Mouse (Mus musculus) erythroblast, embryonic 14.5 days (primary cell): Measurements from ENCODE around the gene Nfic. TPM values are rescaled to one million over a fixed set of nuclear protein-coding genes. Genes with fewer than 3 reads are reported as not detected.

ENCODE experiments used
- H3K27me3 ChIP-seq: 2 replicates; pipeline ENCODE4 v1.6.1; 2012; ENCODE audit warnings: inconsistent platforms; ENCODE audit not compliant: control insufficient read depth
- H3K36me3 ChIP-seq: 2 replicates; pipeline ENCODE4 v1.6.1; 2012; ENCODE audit warnings: mild to moderate bottlenecking, inconsistent platforms; ENCODE audit not compliant: control insufficient read depth
- H3K4me1 ChIP-seq: 2 replicates; pipeline ENCODE4 v1.6.1; 2012; ENCODE audit warnings: inconsistent platforms; ENCODE audit not compliant: control insufficient read depth
- H3K4me3 ChIP-seq: replicated peaks from 2 replicates; pipeline ENCODE3; 2012; ENCODE audit warnings: moderate library complexity, mild to moderate bottlenecking, inconsistent platforms
- H3K9me3 ChIP-seq: 2 replicates; pipeline ENCODE4 v1.6.1; 2012; ENCODE audit warnings: low read length, inconsistent platforms, mixed read lengths; ENCODE audit not compliant: control insufficient read depth
- GATA1 ChIP-seq: IDR thresholded peaks from 2 replicates; pipeline ENCODE4 v1.6.1; 2012; ENCODE audit warnings: low read length, inconsistent platforms, mixed read lengths
- TAL1 ChIP-seq: IDR thresholded peaks from 3 replicates; pipeline ENCODE4 v1.6.1; 2012; ENCODE audit warnings: low read length, inconsistent platforms, mixed read lengths
- polyA plus RNA-seq: library from polyadenylated mRNA; stranded (reverse); fragments of >175 nt; gene quantifications from 2 replicates; pipeline ENCODE4 v1.2.3, GENCODE M21; 2012

The Nfic gene
- polyA plus RNA-seq, 1 experiment: 0.94 TPM

DNA sequence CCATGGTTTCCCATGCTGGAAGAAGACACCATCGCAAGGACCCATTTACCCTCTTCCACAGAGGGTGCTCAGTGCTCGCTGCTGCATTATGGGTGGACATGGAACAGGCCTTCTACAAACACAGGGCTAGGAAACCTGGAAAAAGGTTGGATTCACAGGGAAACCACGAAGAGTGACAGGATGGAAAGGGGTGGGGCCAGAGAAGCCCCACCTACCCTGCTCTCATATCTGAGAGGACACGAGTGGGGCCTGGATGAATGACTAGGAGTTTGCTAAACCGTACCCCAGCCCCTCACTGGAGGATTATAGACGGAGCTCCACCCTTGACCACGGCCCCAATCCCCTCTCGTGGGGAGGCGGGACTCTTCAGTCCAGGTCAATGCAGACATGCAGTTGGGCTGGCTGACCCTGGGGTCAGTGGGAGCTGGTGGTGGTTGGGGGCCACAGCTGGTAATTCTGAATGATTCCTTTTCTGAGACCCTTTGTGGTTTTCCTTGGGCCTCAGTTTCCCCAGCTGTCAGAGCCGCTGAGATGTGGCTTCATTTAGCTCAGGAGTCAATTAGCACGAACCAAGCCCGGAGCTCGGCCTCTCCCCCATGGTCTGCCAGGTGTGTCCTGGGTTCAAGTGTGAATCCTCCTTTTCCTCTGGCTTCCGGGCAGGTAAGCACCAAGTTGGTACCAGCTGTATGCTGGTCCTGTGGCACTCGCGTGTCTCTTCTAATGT is 42.7 kb downstream of the Nfic start:
- Histone ChIP-seq H3K4me1 (peaks cover 39% of the 10 kb centered on the region), H3K4me3 (no peak overlapping the region), H3K36me3 (no peaks in the 10 kb centered on the region; the same call in 1 of the 2 replicates), H3K9me3 (no peaks in the 10 kb centered on the region; the same call in 1 of the 2 replicates), H3K27me3 (peaks cover 29% of the 10 kb centered on the region)
- TF ChIP-seq TAL1: no peak
- no peak for TF ChIP-seq GATA1

- peaks cover 30% of the 10 kb centered on the region for H3K27me3 ChIP-seq
- H3K36me3 ChIP-seq: no peaks in the 10 kb centered on the region; the same call in 1 of the 2 replicates
- TF ChIP-seq TAL1 (no peak), GATA1 (no peak)
- H3K9me3 ChIP-seq: no peaks in the 10 kb centered on the region; the same call in 1 of the 2 replicates
- H3K4me1 ChIP-seq: peaks cover 42% of the 10 kb centered on the region
- no peak overlapping the region for H3K4me3 ChIP-seq
These were observed 43.7 kb downstream of the Nfic start for GRCm38 (mm10) chr10:81411471-81412400.

DNA sequence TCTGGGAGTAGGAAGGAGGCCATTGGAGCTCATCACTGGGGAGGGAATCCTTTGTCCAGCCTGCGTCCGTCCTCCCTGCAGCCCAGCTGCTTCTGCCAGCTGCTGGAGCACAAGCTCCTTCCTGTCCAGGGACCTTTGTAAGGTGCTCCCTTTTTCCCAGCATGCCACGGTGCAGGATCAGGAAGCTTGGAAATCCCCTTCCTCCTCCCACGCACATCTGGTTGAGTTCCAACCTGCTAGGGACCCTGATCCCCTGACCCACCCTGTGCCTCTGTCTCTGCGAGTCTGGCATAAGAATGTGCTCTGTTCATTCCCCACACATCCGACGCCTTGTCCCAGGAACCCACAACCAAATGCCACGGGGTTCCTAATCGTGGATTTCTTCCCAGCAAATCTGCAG is 44.5 kb downstream of the Nfic start:
- Histone ChIP-seq H3K36me3 (no peaks in the 10 kb centered on the region; the same call in 1 of the 2 replicates), H3K4me3 (no peak overlapping the region)

DNA sequence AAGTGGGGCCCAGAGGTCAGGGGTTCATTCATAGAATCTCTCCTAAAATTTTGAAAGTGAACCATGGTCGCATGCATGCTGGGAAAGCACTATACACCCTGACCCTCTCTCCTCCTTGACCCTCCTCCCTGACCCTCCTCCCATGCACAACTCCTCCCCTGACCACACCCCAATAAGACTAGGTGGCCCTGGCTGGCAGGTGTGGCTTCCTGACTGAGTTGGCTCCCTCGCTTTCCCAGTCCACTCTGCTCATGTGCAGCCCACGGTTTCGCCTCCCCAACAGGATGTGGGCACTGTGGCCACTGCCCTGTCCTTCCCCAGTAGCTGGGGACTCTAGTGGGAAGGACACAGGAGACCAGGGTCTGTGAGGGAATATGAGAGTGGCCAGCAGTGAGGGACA is 45.1 kb downstream of the Nfic start:
- H3K9me3 ChIP-seq: no peaks in the 10 kb centered on the region; the same call in 1 of the 2 replicates
- H3K4me1 ChIP-seq: peaks cover 38% of the 10 kb centered on the region
- no peaks in the 10 kb centered on the region; the same call in 1 of the 2 replicates for H3K36me3 ChIP-seq
- no peak for TF ChIP-seq GATA1
- no peak for TF ChIP-seq TAL1
- H3K4me3 ChIP-seq: no peak overlapping the region
- peaks cover 39% of the 10 kb centered on the region for H3K27me3 ChIP-seq

More for the DNA sequence above, 44.5 kb downstream of the Nfic start:
- TF ChIP-seq TAL1: no peak
- no peak for TF ChIP-seq GATA1
- Histone ChIP-seq H3K4me1 (peaks cover 38% of the 10 kb centered on the region), H3K27me3 (peaks cover 33% of the 10 kb centered on the region), H3K9me3 (no peaks in the 10 kb centered on the region; the same call in 1 of the 2 replicates)

DNA sequence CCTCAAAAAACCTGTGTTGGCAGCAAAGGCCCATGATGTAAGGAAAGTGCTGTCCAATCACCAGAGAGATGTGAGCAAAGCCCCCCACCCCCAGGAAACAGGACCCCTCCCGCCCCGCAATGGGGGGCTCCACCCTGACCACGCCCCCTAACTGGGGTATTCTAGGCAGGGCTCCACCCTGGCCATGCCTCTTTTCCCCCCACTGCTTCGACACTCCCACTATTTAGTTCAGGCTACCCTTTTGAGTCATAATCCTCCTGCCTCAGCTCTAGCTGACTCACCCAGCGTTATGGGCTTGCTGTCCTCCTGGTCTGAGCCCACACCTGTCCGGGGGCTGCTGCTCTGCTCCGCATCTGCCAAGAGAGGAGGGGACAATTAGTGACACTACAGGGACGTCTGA is 46.1 kb downstream of the Nfic start:
- Histone ChIP-seq H3K4me3 (no peak overlapping the region), H3K27me3 (peaks cover 48% of the 10 kb centered on the region), H3K4me1 (peaks cover 43% of the 10 kb centered on the region), H3K9me3 (no peaks in the 10 kb centered on the region; the same call in 1 of the 2 replicates), H3K36me3 (no peaks in the 10 kb centered on the region; the same call in 1 of the 2 replicates)
- no peak for TF ChIP-seq GATA1
- no peak for TF ChIP-seq TAL1

DNA sequence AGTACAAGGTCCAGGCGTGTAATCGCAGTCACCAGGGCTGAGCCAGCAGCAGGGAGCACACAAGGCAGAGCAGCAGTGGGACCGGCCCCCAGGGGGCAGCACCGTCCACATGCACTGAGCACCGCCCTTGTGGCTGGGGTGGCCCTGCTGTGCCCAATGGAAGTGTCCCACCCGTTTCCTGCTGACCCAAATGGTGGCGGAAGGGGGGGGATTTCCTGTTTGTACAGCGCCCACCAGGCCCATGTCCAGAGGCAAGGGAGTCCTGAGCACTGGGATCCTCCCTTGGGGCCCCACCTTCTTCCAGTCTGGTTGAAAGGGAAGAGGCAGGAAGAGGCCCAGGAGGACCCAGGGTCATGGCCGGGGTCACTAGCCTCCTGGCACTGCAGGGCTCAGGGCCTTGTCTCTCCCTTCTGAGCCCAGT is 46.6 kb downstream of the Nfic start:
- H3K4me3 ChIP-seq: no peak overlapping the region
- peaks cover 52% of the 10 kb centered on the region for H3K27me3 ChIP-seq
- TF ChIP-seq TAL1 (no peak), GATA1 (no peak)
- no peaks in the 10 kb centered on the region; the same call in 1 of the 2 replicates for H3K36me3 ChIP-seq
- no peaks in the 10 kb centered on the region; the same call in 1 of the 2 replicates for H3K9me3 ChIP-seq
- H3K4me1 ChIP-seq: peaks cover 42% of the 10 kb centered on the region

- Histone ChIP-seq H3K4me3 (no peak overlapping the region), H3K4me1 (peaks cover 39% of the 10 kb centered on the region), H3K36me3 (no peaks in the 10 kb centered on the region; the same call in 1 of the 2 replicates), H3K9me3 (no peaks in the 10 kb centered on the region; the same call in 1 of the 2 replicates), H3K27me3 (peaks cover 55% of the 10 kb centered on the region)
- no peak for TF ChIP-seq GATA1
- no peak for TF ChIP-seq TAL1
These were observed 47.1 kb downstream of the Nfic start for GRCm38 (mm10) chr10:81408424-81408729.

DNA sequence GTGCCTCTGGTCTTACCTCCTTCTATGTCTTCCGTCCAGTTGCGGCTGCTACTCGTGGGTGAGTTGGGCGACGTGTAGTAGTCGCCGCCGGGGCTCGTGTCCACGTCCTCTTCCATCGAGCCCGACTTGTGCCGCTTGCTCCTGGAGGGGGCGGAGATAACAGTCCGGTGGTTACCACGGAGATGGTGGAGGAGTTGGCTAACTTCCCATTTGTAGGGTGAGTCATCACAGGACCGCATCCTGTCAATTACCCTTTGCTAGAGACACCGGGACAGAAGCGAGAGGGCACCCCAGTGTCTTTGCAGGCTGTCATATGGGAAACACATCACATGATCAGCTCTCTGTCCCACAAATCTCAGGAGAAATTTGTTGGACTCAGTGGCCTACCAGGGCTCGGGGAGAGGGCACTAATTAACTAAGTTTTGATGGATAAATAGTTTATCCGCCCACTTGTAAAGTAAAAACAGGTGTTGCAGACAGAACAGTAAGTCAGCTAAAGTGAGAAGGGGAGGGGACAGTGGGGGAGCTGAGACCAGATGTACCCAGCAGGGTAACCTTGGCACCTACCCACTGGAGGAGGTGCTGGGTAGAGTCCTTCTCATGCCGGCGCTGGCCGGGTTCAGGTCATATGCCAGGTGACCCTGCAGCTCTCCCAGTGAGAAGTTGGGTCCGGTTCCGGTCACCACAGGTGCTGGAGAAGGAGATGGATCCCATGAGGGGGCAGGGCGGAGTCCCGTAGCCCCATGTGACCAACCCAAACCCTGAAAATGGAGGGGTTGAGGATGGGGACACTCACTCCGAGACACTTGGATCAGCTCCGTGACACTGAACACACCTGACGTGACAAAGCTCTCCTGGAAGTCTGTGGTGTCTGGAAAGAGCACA is 47.7 kb downstream of the Nfic start:
- Histone ChIP-seq H3K9me3 (no peaks in the 10 kb centered on the region; the same call in 1 of the 2 replicates), H3K27me3 (peaks cover 59% of the 10 kb centered on the region), H3K36me3 (no peaks in the 10 kb centered on the region; the same call in 1 of the 2 replicates), H3K4me3 (no peak overlapping the region), H3K4me1 (peaks cover 41% of the 10 kb centered on the region)
- TF ChIP-seq GATA1 (no peak), TAL1 (no peak)
